Mouse (Mus musculus) kidney, postnatal 25 days (tissue): ENCODE data around the gene Mfsd4b4.
"Not testable (repeated sequence)": the region's sequence is repeated elsewhere in the genome, so short reads cannot be mapped to it uniquely, and the experiment has no call there.

Source experiments
- DNase-seq, 2 experiments: peaks; one replicate each; pipeline ENCODE4 v3.0.0; 2021; ENCODE audit warnings: mixed read lengths in 2 of 2

The Mfsd4b4 gene

DNA sequence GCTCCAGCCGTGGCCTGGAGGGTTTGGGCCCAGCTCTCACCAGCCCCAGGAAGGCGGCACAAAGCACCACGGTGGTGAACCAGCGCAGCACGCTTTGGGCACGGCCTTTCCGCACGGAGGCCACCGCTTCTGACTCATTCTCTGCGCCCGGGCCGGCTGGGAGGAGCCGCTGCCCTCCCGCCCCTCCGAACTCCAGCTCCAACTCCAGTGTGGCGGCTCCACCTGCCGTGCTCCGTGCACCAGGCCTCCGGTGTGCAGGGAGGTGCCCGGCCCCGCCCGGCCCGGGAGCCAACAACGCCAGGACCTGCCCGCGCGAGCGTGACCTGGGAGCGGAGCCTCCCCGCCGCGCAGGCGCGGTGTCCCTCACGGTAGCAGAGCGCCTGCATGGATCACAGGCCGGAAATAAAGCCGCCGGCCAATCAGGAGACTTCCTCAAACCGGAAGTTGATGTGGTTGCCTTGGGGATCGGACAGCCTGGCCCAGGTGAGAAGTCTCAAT is at the start of gene Mfsd4b4:
Gene Mfsd4b4 (minus strand): TSS at position 365 of the 498 bp plus-strand sequence.
- peak; percentile 91 to 97 for DNase-seq

DNA sequence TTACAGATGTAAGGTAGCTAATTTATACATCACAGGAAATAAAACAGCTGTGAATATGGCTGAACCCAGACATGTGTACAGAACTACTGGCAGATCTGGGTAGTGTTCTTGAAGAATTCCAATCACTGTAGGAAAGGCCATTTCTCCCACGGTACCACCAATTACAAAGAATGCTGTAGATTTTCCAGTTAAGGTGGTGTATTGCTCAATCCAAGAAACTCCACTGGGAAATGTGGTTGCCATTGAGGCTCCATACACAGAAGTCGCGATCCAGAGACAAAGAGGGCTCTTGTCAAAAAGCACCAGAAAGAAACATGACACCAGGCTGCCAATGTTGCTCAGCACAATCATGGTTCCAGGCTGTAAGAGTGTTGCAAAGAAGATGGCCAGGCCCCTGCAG is 48.2 kb upstream of the Mfsd4b4 start:
- DNase-seq: not testable (repeated sequence)

DNA sequence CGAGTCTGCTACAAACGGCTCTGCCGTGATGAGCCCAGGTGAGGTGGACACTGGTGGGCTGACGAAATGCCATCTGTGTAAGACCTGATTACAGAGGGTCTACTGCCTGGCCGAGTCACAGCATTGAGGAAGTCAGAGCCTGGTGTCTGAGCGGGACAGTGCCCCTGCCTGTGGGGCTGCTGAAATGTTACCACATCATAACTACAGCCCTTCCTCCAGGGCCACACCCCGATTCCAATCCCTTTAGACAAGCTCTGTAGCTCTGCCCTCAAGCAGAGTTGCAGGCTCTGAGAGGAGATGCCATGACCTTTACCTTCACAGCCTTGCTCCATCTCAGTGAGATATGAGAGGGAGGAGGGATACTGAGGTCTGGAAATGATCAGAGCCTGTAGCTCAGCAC is 37.5 kb upstream of the Mfsd4b4 start:
- no peak for DNase-seq

DNA sequence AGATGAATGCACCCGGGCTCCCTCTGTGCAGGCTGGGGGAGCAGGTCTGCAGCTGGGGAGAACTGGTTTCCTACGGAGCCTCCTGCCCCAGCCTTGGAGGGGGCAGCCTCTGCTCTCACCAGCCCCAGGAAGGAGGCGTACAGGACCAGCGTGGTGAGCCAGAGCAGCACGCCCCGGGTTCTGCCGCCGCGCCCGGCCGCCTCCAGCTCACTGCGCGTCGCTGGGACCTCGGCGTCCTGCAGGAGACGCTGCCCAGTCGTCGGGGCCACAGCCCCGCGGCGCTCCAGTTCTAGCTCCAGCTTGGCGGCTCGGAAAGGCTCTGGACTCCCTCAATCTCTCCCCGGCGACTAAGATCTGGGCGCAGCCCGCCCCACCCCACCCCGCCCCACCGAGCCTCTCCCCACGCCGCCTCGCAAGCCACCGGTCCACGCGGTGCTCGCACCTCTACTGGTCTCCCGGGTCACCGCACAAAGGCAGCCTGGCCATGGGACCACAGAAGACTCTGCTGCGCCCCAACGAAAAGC is 27.6 kb upstream of the Mfsd4b4 start, which contains the start of gene Mfsd4b2:
Gene Mfsd4b2 (minus strand): TSS at position 308 of the 524 bp plus-strand sequence.
- DNase-seq: peak in 1 of 2 experiments; percentile 23

DNA sequence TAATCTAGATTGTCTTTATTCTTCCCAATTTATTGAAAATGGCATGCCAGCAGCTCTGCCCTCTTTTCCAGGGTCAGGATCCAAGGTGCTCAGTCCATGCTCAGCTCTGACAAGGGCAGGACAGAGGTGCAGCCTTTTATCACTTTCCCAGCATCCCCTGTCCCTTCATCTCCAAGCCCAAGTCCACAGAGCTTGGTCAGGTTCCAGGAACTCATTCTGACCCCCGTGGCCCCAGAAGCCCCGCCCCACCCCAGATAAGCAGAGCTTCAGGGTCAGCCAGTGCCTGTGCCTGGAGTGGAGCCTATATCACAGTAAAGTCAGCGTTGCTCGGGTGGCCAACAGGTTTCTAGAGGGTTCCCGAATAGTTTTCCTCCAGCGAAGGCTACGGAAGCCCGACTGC is 25.5 kb upstream of the Mfsd4b4 start:
- DNase-seq: not testable (repeated sequence)

DNA sequence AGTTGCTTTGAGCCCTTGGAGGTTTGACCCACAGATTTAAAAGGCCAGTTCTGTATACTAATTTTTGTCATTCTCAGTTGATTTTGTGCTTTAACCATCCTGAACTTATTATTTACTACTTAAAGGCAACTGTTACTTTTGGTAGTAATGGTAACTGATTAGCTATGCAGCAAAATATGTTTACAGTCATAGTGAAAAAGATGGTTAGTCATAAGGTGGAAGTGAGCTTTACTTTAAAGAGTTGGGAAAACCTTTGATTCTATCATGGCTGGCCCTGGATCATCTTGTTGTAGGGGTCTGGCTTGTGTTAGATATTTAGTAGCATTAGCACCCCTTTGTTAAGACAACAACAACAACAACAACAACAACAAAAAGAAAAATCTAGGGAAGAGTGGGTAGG is 13.6 kb upstream of the Mfsd4b4 start:
- DNase-seq: no peak

DNA sequence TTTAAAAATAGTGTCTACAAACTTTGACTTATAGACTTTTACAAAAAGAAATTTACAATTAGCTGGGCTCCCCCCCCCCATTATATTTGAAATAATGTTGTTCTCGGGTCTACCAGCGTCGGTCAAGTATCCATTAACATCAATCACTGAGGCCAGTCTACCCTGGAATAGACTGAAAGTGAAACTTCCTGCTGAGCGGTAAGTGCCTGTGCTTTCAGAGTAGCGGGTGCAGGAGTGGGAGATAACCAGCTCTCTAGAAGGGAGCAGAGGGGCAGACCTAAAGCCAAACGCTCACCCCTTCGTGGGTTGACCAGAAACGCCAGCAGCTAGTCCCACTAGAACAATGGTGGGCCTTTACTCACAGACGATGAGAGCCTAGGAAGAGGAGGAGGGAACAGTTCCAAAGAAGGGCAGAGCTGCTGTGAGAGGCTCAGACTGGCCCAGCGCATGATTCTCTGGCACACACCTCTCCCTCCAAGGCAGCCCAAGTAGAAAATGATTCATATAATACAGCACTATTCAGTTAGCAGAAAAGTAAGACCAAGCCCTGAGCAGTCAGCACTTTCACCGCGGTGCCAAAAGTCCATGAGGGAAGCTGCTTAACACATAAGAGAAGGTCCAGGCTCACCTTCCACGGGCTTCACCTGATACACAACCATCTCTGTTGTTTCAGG is 9.9 kb upstream of the Mfsd4b4 start:
- no peak for DNase-seq

DNA sequence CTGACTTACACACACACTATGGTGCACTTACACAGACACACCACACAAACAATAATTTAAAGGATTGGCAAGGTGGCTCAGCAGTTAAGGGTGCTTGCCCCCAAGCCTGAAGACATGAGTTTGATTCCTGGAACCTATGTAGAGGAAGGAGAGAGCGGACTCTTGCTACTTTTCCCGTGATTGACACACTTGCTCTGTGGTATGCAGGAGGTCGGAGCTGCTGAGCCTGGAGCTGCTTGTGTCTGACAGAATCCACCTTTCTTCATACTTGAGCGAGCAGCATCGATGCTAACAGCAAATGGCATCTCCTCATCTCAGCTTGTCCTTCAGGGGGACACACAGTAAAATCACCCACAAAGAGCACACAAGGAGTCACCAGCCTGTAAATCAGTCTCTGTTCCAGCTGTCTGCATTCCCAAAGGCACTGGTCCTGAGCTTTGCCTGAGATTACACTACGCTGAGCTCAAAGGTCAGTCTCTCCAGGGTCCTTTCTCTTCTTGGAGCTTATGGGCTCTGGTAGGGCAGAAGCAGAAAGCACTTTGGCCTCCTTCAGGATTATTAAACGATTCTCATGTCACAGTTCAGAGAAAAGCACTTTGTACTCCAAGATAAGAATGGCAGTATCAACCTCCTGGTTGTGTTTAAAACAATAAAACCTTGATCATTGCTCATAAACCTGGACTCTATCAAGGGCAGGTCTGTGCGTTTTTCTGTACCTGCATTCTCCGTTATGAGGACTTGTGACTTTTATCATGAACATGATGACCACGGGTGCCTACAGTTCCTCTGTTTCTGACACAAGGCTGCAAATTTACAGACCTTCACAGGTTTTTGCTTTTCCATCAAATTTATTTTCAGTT is 8.0 kb upstream of the Mfsd4b4 start:
- peak; percentile 43 to 67 for DNase-seq

DNA sequence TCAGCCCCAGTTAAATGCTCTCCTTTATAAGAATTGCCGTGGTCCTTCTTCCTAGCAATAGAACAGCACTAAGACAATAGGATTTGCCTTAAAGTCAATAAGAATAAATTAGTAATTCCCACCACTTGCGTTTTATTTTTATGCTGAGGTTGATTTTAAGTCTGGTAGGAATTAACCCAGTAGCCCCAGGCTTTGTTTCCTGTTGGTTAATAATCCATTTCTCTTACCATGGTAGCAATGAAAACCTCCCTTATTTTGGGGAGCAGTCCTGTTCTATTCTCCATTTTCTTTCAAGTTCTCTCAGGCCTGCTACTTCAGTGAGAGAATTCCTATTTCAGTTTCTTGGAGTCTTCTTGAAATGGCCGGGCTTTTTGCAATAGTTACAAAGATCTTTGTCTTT is 5.2 kb upstream of the Mfsd4b4 start:
- DNase-seq: no peak

DNA sequence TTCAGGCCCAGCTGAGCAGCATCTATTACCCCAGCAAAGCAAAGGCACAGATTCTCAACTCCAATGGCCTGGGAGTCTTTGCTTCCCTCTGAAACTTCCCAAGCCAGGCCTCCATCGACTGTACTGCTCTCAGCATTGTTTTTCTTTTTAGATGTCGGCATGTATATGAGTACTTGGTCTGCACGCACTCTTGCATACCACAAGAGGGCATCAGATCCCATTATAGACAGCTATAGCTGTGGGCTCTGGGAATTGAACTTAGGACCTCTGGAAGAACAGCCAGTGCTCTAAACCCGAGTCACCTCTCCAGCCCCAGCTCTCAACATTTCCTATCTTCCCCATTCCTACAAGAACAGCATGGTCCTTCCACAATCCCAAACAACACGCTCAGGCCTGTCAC is 2.5 kb downstream of the Mfsd4b4 start:
- DNase-seq: no peak

DNA sequence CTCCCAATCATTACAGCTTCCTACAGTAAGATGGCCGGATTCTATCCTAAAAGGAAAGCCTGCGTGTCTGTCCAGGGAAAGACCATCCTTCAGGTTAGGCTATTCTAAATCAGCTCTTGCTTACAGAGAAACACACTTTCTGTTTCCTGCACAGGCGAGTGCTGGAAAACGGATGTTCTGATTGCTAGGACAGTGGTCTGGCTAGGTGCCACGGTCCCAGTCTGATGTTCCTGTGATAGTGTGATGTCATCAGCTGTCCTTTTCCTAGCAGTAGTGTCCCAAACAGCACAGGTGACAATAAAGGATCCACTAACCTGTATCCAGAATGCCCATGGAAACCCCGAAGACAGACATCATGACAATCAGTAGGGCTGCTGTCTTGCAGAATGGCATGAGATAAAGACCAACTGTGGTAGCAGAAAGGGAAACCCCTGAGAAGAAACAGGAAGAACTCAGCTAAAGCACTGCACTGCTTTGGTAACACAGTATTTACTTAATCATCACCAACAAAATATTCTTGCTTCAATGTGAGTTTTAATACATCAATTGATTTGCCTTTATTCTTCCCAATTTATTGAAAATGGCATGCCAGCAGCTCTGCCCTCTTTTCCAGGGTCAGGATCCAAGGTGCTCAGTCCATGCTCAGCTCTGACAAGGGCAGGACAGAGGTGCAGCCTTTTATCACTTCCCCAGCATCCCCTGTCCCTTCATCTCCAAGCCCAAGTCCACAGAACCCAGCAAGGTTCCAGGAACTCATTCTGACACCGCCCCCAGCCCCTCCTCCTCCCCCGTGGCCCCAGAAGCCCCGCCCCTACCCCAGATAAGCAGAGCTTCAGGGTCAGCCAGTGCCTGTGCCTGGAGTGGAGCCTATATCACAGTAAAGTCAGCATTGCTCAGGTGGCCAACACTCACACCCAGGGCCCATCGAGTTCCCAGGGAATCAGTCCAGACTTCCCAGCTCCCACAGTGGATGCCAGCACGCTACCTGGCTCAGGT is 5.0 kb downstream of the Mfsd4b4 start:
- DNase-seq: peak; percentile 44 to 57

DNA sequence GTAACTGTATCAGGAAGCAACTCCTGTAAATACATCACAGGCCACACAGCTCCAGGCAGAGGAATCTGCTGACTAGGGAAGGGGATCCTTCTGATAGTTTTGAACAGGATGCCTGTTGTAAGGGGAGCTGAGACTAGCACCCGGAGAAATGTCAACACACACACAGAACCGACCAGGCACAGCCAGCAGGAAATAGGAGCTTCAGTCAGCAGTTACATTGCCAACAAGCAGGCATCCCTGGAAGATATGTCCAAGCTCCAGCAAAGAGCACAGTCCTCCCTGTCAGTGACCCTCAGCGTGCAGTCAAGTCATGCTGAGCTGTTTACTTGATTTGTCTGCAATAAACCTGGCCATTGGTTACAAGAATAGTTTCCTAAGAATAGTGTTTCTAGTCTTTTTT is 10.4 kb downstream of the Mfsd4b4 start:
- no peak for DNase-seq

DNA sequence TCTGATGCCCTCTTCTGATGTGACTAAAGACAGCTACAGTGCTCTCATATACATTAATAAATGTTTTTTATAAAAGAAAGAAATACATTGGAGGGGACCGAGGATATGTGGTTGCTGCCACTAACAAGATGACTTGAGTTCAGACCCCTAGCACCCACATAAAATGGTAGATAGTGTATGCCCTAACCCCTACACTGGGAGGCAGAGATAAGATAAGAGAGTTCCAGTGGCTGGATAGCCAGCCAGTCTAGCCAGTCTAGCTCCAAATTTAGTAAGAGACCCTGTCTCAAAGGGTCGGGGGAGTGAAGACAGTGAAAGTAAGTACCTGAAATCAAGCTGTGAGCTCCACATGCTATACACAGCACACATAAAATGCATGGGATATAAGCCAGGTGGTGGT is 33.5 kb downstream of the Mfsd4b4 start:
- no peak for DNase-seq

DNA sequence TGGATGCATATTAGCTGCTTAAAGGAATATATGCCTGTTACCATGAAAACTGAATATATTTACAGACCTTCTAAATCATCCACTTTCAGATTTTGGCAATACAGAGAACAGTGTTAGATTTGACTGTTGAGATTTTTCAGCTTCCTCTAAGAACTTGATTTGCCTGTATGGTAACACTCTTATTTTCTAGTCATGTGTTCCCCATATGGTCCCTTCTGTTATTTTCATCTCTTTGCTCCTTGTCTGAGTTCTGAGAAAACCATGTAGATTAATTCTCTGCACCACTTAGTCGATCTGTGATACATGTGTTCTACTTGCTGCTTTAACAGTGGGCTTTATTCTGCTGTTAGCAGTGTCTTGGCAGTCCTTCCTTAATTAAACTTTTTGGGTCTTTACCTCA is 56.4 kb downstream of the Mfsd4b4 start:
- no peak for DNase-seq
